In the genomic region with DNA sequence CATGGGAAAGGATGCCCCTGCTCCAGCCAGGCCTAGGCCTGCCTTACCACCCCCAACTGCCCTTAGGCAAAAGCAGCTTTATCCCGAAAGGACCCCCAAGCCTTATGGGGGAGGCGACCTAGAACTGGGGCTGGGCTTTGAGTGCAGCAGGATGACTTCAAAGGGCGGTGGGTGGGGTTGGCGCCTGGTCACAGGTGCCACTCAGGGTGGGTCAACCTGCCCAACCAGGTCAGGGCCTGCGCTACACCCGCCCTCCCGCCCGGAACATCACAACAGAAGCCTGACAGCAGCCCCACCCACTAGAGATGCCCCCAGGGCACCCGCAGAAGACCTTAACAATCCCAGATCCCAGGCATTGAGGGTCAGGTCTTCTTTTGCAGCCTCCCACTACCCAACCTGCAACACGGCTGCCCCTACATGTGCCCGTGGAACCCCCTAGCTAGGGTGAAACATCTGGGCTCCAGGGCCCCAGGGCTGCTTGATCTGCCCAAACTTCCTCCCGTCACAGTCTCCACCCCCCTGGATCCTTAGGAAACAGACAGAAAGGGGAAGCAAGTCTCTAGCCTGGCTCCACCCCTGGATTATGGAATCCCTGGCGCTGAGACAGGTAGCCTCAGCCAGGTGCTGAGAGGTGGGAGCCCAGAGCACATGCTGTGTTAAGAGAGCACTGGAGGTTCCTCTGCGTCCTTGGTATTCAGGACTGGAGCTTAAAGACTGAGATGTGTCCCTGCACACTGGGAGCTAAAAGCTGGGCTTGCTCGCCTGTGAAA, we compare ENCODE assay signal across 12 mouse cellular contexts. TPM values are rescaled to one million over a fixed set of nuclear protein-coding genes. Genes with fewer than 3 reads are reported as not detected.
DNase-seq lines count a peak whose midpoint lies in the region; ATAC-seq lines count a peak whose summit lies in the region.
"Had no signal": no experiment of that assay in that cellular context is flagged by ENCODE, and none has a peak within 500 bp of the region (broad histone marks: within the 10 kb centered on the region; RNA-seq: fewer than 3 reads in every experiment).

No protein-coding gene starts in this region.

- H3K9me3 ChIP-seq in kidney, embryonic 15.5 days (replicated peaks), result no peaks in the 10 kb centered on the region
- H3K9me3 ChIP-seq in hindbrain, embryonic 10.5 days, result no peaks in the 10 kb centered on the region
- H3K9me3 ChIP-seq in lung, embryonic 15.5 days, result no peaks in the 10 kb centered on the region
- H3K9me3 ChIP-seq in stomach, embryonic 16.5 days (replicated peaks; ENCODE audit: control insufficient read depth, low read length), result no peaks in the 10 kb centered on the region

- H3K4me3 ChIP-seq in kidney, embryonic 15.5 days (replicated peaks), result no peak overlapping the region
- peak overlapping the region; percentile 51 for H3K4me3 ChIP-seq in hindbrain, embryonic 10.5 days
- H3K4me3 ChIP-seq in lung, embryonic 15.5 days, result peak overlapping the region; percentile 30
- peak overlapping the region; percentile 25; the same call in 1 of the 2 replicates for H3K4me3 ChIP-seq in stomach, embryonic 16.5 days (replicated peaks; ENCODE audit: low read length)

- H3K27me3 ChIP-seq in kidney, embryonic 15.5 days, result peaks cover 47% of the 10 kb centered on the region
- peaks cover 73% of the 10 kb centered on the region for H3K27me3 ChIP-seq in hindbrain, embryonic 10.5 days (ENCODE audit: insufficient read depth, poor library complexity, severe bottlenecking)
- H3K27me3 ChIP-seq in lung, embryonic 15.5 days, result peaks cover 33% of the 10 kb centered on the region
- H3K27me3 ChIP-seq in stomach, embryonic 16.5 days (ENCODE audit: control insufficient read depth, insufficient read depth, low read length), result peaks cover 26% of the 10 kb centered on the region

- H3K9ac ChIP-seq in kidney, embryonic 15.5 days, result no peak overlapping the region
- H3K9ac ChIP-seq in lung, embryonic 15.5 days, result peak overlapping the region; percentile 10; the same call in 1 of the 2 replicates
- H3K9ac ChIP-seq in stomach, embryonic 16.5 days (ENCODE audit: low read length), result peak overlapping the region; percentile 37; the same call in 1 of the 2 replicates

- WGBS in kidney, embryonic 15.5 days, result 13% methylated on average over 14 of the region's 15 CpGs
- 10% methylated on average over 15 of the region's 15 CpGs for WGBS in hindbrain, embryonic 10.5 days
- 21% methylated on average over 15 of the region's 15 CpGs for WGBS in lung, embryonic 15.5 days
- WGBS in stomach, embryonic 16.5 days, result 30% methylated on average over 15 of the region's 15 CpGs

- no peak for ATAC-seq in kidney, embryonic 15.5 days (replicated peaks; ENCODE audit: low FRiP score)
- no peak for ATAC-seq in lung, embryonic 15.5 days (ENCODE audit: borderline replicate concordance, extremely low read depth, low FRiP score, low TSS enrichment)
- ATAC-seq in stomach, embryonic 16.5 days (ENCODE audit: insufficient read depth, low FRiP score), result peak; percentile 44

- no peak for DNase-seq in kidney, postnatal 14 days
- DNase-seq in hindbrain, embryonic 10.5 days (ENCODE audit: low spot score), result peak; percentile 28
- DNase-seq in left cerebral cortex, adult 8-10 months (ENCODE audit: low spot score in 2 of 2), result no peak
- DNase-seq in kidney, postnatal 4 days, result no peak
- DNase-seq in thymus, postnatal 14 days, result no peak
- DNase-seq: adrenal gland, adult 8-10 months; layer of hippocampus, postnatal 36 days; spleen, adult 18-20 months had no signal

- H3K36me3 ChIP-seq in kidney, embryonic 15.5 days, result no peaks in the 10 kb centered on the region
- no peaks in the 10 kb centered on the region for H3K36me3 ChIP-seq in hindbrain, embryonic 10.5 days
- H3K36me3 ChIP-seq in lung, embryonic 15.5 days, result no peaks in the 10 kb centered on the region
- no peaks in the 10 kb centered on the region for H3K36me3 ChIP-seq in stomach, embryonic 16.5 days (ENCODE audit: control insufficient read depth, insufficient read depth, low read length)

- peaks cover 30% of the 10 kb centered on the region for H3K4me1 ChIP-seq in kidney, embryonic 15.5 days
- peaks cover 45% of the 10 kb centered on the region for H3K4me1 ChIP-seq in hindbrain, embryonic 10.5 days (replicated peaks)
- H3K4me1 ChIP-seq in lung, embryonic 15.5 days, result peaks cover 29% of the 10 kb centered on the region
- peaks cover 27% of the 10 kb centered on the region for H3K4me1 ChIP-seq in stomach, embryonic 16.5 days (ENCODE audit: control insufficient read depth, insufficient read depth, low read length)

- peak overlapping the region; percentile 63 for H3K4me2 ChIP-seq in kidney, embryonic 15.5 days
- H3K4me2 ChIP-seq in lung, embryonic 15.5 days, result peak overlapping the region; percentile 64
- H3K4me2 ChIP-seq in stomach, embryonic 16.5 days (ENCODE audit: low read depth, low read length), result peak overlapping the region; percentile 53

- H3K27ac ChIP-seq in kidney, embryonic 15.5 days, result peak overlapping the region; percentile 52
- peak overlapping the region; percentile 53; the same call in 1 of the 2 replicates for H3K27ac ChIP-seq in hindbrain, embryonic 10.5 days
- peak overlapping the region; percentile 90 for H3K27ac ChIP-seq in lung, embryonic 15.5 days
- H3K27ac ChIP-seq in stomach, embryonic 16.5 days (ENCODE audit: low read length), result peak overlapping the region; percentile 91

RNA-seq across cellular contexts. Expression of gene Tac4, which starts 37.0 kb away (rescaled TPM):
- 0.17 TPM in 1 of 2 replicates, not detected in the other for polyA plus RNA-seq in kidney, embryonic 15.5 days (2015; fragmentation: Nextera tagmentation; extraction: Ambion mirVana)
- polyA plus RNA-seq in hindbrain, embryonic 10.5 days (2016; fragmentation: Nextera tagmentation; extraction: Ambion mirVana), result 0.12 TPM in 1 of 2 replicates, not detected in the other
- polyA plus RNA-seq in lung, embryonic 15.5 days (2015; fragmentation: Nextera tagmentation; extraction: Ambion mirVana), result 0.16 TPM in 1 of 2 replicates, not detected in the other
- polyA plus RNA-seq in stomach, embryonic 16.5 days (2015; fragmentation: Nextera tagmentation; extraction: Ambion mirVana), result 0.10 and 0.24 TPM in 2 replicates
- total RNA-seq in left cerebral cortex, adult 8-10 months (2022), result not detected
- total RNA-seq: adrenal gland, adult 8-10 months; layer of hippocampus, postnatal 36 days had no signal
- polyA plus RNA-seq: heart, embryonic 14.5 days had no signal
